Mouse (Mus musculus): ENCODE results near the gene Usp29.

DNA sequence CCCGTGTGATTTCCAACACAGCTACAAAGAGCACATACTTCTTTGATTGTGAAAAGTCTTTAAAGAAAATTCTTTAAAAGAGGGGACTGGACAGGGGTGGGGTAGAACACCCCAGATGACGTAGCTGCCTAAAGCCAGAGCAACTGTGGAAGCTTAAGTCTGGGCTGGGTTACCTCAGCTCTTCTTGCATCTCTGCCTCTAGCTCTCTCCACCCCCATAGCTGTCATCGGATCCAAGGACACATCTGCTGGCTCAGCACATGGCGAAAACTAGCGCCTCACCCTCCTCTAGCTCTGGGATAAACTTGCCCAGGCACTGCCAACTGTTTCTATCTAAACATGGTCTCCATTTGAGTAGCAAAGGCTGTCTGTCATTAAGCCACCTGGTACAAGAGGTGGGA, 34.9 kb downstream of the Usp29 start:
- TF ChIP-seq CHD2 (IDR thresholded peaks at IDR 0.05; ENCODE audit: low read length) = no peak
- TF ChIP-seq HCFC1 (IDR thresholded peaks at IDR 0.05; ENCODE audit: low read depth, low read length) = no peak
- TF ChIP-seq POLR2A (IDR thresholded peaks at IDR 0.05; ENCODE audit: low read depth, low read length) = no peak
- no peak for TF ChIP-seq EP300 (IDR thresholded peaks at IDR 0.05; ENCODE audit: low read length)
- no peak for TF ChIP-seq TCF12 (IDR thresholded peaks at IDR 0.05; ENCODE audit: low read depth, low read length)
- no peak for TF ChIP-seq CTCF (conservative IDR thresholded peaks at IDR 0.05 in 1 of 2, IDR thresholded peaks at IDR 0.05 in 1 of 2; ENCODE audit: low read depth in 2 of 2, low read length in 2 of 2)

Measured in CH12.LX (cell line).